Mouse (Mus musculus): ENCODE results near the gene Rem2.

GRCm38 (mm10) chr14:54474744-54475143 is 1.2 kb upstream of the Rem2 start:
- no peak for TF ChIP-seq GATA1 (IDR thresholded peaks at IDR 0.05; ENCODE audit: borderline replicate concordance, low read length)
- no peak for TF ChIP-seq FLI1 (IDR thresholded peaks at IDR 0.05; ENCODE audit: low read length)
